Mouse (Mus musculus): ENCODE results near the gene Tfpt. TPM values are rescaled to one million over a fixed set of nuclear protein-coding genes. Genes with fewer than 3 reads are reported as not detected.
A peak's percentile ranks its signal among the peaks of the same experiment; 100 is the strongest.

Gene Tfpt
- total and polyA plus RNA-seq, 2 experiments from 2014 or later, result 14.2 to 21.0 TPM

- Histone ChIP-seq H3K4me3 (ENCODE audit: low read depth, low read length) (peak overlapping the region; percentile 95), H3K9me3 (replicated peaks; ENCODE audit: control insufficient read depth, low read length) (no peaks in the 10 kb centered on the region), H3K36me3 (replicated peaks; ENCODE audit: control insufficient read depth, insufficient read depth, low read length) (peaks cover 17% of the 10 kb centered on the region), H3K9ac (replicated peaks; ENCODE audit: low read depth, low read length) (peak overlapping the region; percentile 95), H3K27ac (ENCODE audit: low read depth) (no peak overlapping the region), H3K4me2 (ENCODE audit: low read depth, low read length) (peak overlapping the region; percentile 79), H3K27me3 (ENCODE audit: control insufficient read depth, insufficient read depth, low read length) (no peaks in the 10 kb centered on the region), H3K4me1 (ENCODE audit: control insufficient read depth, insufficient read depth) (peaks cover 23% of the 10 kb centered on the region)
- DNase-seq (ENCODE audit: low spot score) (no peak), ATAC-seq (ENCODE audit: insufficient read depth, low read depth) (no peak)
- TF ChIP-seq CTCF (IDR thresholded peaks at IDR 0.05; ENCODE audit: low read depth), result no peak
- no peak for TF ChIP-seq EP300 (IDR thresholded peaks at IDR 0.05; ENCODE audit: low read depth)
- WGBS, result 56% methylated on average over 4 of the region's 4 CpGs
Measured at GRCm38 (mm10) chr7:3646641-3647040, 16.9 kb upstream of the Tfpt start.

- Histone ChIP-seq H3K4me1 (ENCODE audit: control insufficient read depth, insufficient read depth) (peaks cover 23% of the 10 kb centered on the region), H3K4me3 (ENCODE audit: low read depth, low read length) (peak overlapping the region; percentile 95), H3K27me3 (ENCODE audit: control insufficient read depth, insufficient read depth, low read length) (no peaks in the 10 kb centered on the region), H3K9me3 (replicated peaks; ENCODE audit: control insufficient read depth, low read length) (no peaks in the 10 kb centered on the region), H3K36me3 (replicated peaks; ENCODE audit: control insufficient read depth, insufficient read depth, low read length) (peaks cover 16% of the 10 kb centered on the region), H3K27ac (ENCODE audit: low read depth) (peak overlapping the region; percentile 99; the same call in 1 of the 2 replicates), H3K9ac (replicated peaks; ENCODE audit: low read depth, low read length) (peak overlapping the region; percentile 95), H3K4me2 (ENCODE audit: low read depth, low read length) (peak overlapping the region; percentile 79)
- DNase-seq (ENCODE audit: low spot score) (no peak), ATAC-seq (ENCODE audit: insufficient read depth, low read depth) (no peak)
- WGBS, result 5% methylated on average over 9 of the region's 9 CpGs
- TF ChIP-seq EP300 (IDR thresholded peaks at IDR 0.05; ENCODE audit: low read depth) (no peak), CTCF (IDR thresholded peaks at IDR 0.05; ENCODE audit: low read depth) (no peak)
Measured at GRCm38 (mm10) chr7:3646188-3646587, 16.5 kb upstream of the Tfpt start.

GRCm38 (mm10) chr7:3645488-3646025, 15.8 kb upstream of the Tfpt start:
- DNase-seq (ENCODE audit: low spot score), result no peak
- Histone ChIP-seq H3K27ac (ENCODE audit: low read depth) (peak overlapping the region; percentile 99), H3K9me3 (replicated peaks; ENCODE audit: control insufficient read depth, low read length) (no peaks in the 10 kb centered on the region), H3K4me1 (ENCODE audit: control insufficient read depth, insufficient read depth) (peaks cover 23% of the 10 kb centered on the region), H3K9ac (replicated peaks; ENCODE audit: low read depth, low read length) (peak overlapping the region; percentile 95), H3K4me3 (ENCODE audit: low read depth, low read length) (peak overlapping the region; percentile 95), H3K36me3 (replicated peaks; ENCODE audit: control insufficient read depth, insufficient read depth, low read length) (peaks cover 16% of the 10 kb centered on the region), H3K4me2 (ENCODE audit: low read depth, low read length) (peak overlapping the region; percentile 79), H3K27me3 (ENCODE audit: control insufficient read depth, insufficient read depth, low read length) (no peaks in the 10 kb centered on the region)
- under 1% methylated on average over 51 of the region's 58 CpGs for WGBS
- peak; percentile 1; the same call in 1 of the 2 replicates for ATAC-seq (ENCODE audit: insufficient read depth, low read depth)
- TF ChIP-seq CTCF (IDR thresholded peaks at IDR 0.05; ENCODE audit: low read depth) (no peak), EP300 (IDR thresholded peaks at IDR 0.05; ENCODE audit: low read depth) (no peak)

GRCm38 (mm10) chr7:3644672-3645487, 15.2 kb upstream of the Tfpt start, which contains the start of gene Cnot3:
Gene Cnot3, plus strand, starts transcription at chr7:3645268.
- Histone ChIP-seq H3K9me3 (replicated peaks; ENCODE audit: control insufficient read depth, low read length) (no peaks in the 10 kb centered on the region), H3K4me3 (ENCODE audit: low read depth, low read length) (peak within 1 kb of the TSS; percentile 95), H3K27ac (ENCODE audit: low read depth) (peak within 1 kb of the TSS; percentile 99), H3K36me3 (replicated peaks; ENCODE audit: control insufficient read depth, insufficient read depth, low read length) (peaks cover 16% of the 10 kb centered on the region), H3K4me2 (ENCODE audit: low read depth, low read length) (peak within 1 kb of the TSS; percentile 79), H3K9ac (replicated peaks; ENCODE audit: low read depth, low read length) (peak within 1 kb of the TSS; percentile 95), H3K27me3 (ENCODE audit: control insufficient read depth, insufficient read depth, low read length) (no peaks in the 10 kb centered on the region), H3K4me1 (ENCODE audit: control insufficient read depth, insufficient read depth) (peaks cover 23% of the 10 kb centered on the region)
- peak; percentile 100 for DNase-seq (ENCODE audit: low spot score)
- peak; percentile 97 for ATAC-seq (ENCODE audit: insufficient read depth, low read depth)
- under 1% methylated on average over 56 of the region's 58 CpGs for WGBS
- TF ChIP-seq CTCF (IDR thresholded peaks at IDR 0.05; ENCODE audit: low read depth) (no peak), EP300 (IDR thresholded peaks at IDR 0.05; ENCODE audit: low read depth) (peak; percentile 95)

- peaks cover 22% of the 10 kb centered on the region for H3K36me3 ChIP-seq (replicated peaks; ENCODE audit: control insufficient read depth, insufficient read depth, low read length)
- no peak for ATAC-seq (ENCODE audit: insufficient read depth, low read depth)
- peaks cover 23% of the 10 kb centered on the region for H3K4me1 ChIP-seq (ENCODE audit: control insufficient read depth, insufficient read depth)
- no peaks in the 10 kb centered on the region for H3K27me3 ChIP-seq (ENCODE audit: control insufficient read depth, insufficient read depth, low read length)
- H3K27ac ChIP-seq (ENCODE audit: low read depth), result peak overlapping the region; percentile 44; the same call in 1 of the 2 replicates
- no peaks in the 10 kb centered on the region for H3K9me3 ChIP-seq (replicated peaks; ENCODE audit: control insufficient read depth, low read length)
- peak overlapping the region; percentile 51 for H3K4me2 ChIP-seq (ENCODE audit: low read depth, low read length)
- WGBS, result 2% methylated on average over 11 of the region's 11 CpGs
- DNase-seq (ENCODE audit: low spot score), result no peak
- peak overlapping the region; percentile 40 for H3K4me3 ChIP-seq (ENCODE audit: low read depth, low read length)
- TF ChIP-seq CTCF (IDR thresholded peaks at IDR 0.05; ENCODE audit: low read depth), result no peak
- TF ChIP-seq EP300 (IDR thresholded peaks at IDR 0.05; ENCODE audit: low read depth), result no peak
- H3K9ac ChIP-seq (replicated peaks; ENCODE audit: low read depth, low read length), result no peak overlapping the region
Measured at GRCm38 (mm10) chr7:3644348-3644671, 14.6 kb upstream of the Tfpt start.
